Mouse (Mus musculus) megakaryocyte, embryonic 14.5 days (primary cell): ENCODE data around the gene Ppp1r12b. TPM values are rescaled to one million over a fixed set of nuclear protein-coding genes. Genes with fewer than 3 reads are reported as not detected.

ENCODE experiments used
- H3K27me3 ChIP-seq: replicated peaks from 2 replicates; pipeline ENCODE3; 2012; ENCODE audit warnings: inconsistent platforms
- H3K36me3 ChIP-seq: replicated peaks from 2 replicates; pipeline ENCODE3; 2012; ENCODE audit warnings: low read length, inconsistent platforms, mixed read lengths
- H3K4me1 ChIP-seq: 2 replicates; pipeline ENCODE4 v1.6.1; 2012; ENCODE audit warnings: inconsistent platforms
- H3K4me3 ChIP-seq: replicated peaks from 2 replicates; pipeline ENCODE3; 2012; ENCODE audit warnings: moderate library complexity, mild to moderate bottlenecking, inconsistent platforms
- H3K9me3 ChIP-seq: 2 replicates; pipeline ENCODE4 v1.6.1; 2012; ENCODE audit warnings: inconsistent platforms
- FLI1 ChIP-seq: IDR thresholded peaks from 2 replicates; pipeline ENCODE4 v1.6.1; 2012; ENCODE audit warnings: low read length, inconsistent platforms, mixed read lengths
- GATA1 ChIP-seq: IDR thresholded peaks from 3 replicates; pipeline ENCODE4 v1.6.1; 2012; ENCODE audit warnings: mixed read lengths, low read length, inconsistent platforms, borderline replicate concordance
- polyA plus RNA-seq: library from polyadenylated mRNA; stranded (reverse); fragments of >175 nt; gene quantifications from 2 replicates; pipeline ENCODE4 v1.2.3, GENCODE M21; 2012; ENCODE audit warnings: low replicate concordance; ENCODE audit not compliant: insufficient read depth

Ppp1r12b gene
- polyA plus RNA-seq, 1 experiment = 0.60 TPM

- H3K4me3 ChIP-seq = no peak overlapping the region
- H3K4me1 ChIP-seq = peaks cover 18% of the 10 kb centered on the region
- TF ChIP-seq FLI1 = no peak
- no peak for TF ChIP-seq GATA1
- 0 out of 2 replicates have a peak, but pooled peaks cover 2% of the 10 kb centered on the region for H3K9me3 ChIP-seq
- no peaks in the 10 kb centered on the region for H3K36me3 ChIP-seq
- peaks cover 81% of the 10 kb centered on the region for H3K27me3 ChIP-seq
Observed at GRCm38 (mm10) chr1:134989372-134989771, 33.6 kb upstream of the Ppp1r12b start.

- Histone ChIP-seq H3K36me3 (no peaks in the 10 kb centered on the region), H3K9me3 (peaks cover 4% of the 10 kb centered on the region; the same call in 1 of the 2 replicates), H3K4me3 (peak overlapping the region; percentile 89), H3K4me1 (peaks cover 17% of the 10 kb centered on the region), H3K27me3 (peaks cover 81% of the 10 kb centered on the region)
- TF ChIP-seq FLI1 = no peak
- no peak for TF ChIP-seq GATA1
Observed at GRCm38 (mm10) chr1:134987962-134988341, 32.2 kb upstream of the Ppp1r12b start.

DNA sequence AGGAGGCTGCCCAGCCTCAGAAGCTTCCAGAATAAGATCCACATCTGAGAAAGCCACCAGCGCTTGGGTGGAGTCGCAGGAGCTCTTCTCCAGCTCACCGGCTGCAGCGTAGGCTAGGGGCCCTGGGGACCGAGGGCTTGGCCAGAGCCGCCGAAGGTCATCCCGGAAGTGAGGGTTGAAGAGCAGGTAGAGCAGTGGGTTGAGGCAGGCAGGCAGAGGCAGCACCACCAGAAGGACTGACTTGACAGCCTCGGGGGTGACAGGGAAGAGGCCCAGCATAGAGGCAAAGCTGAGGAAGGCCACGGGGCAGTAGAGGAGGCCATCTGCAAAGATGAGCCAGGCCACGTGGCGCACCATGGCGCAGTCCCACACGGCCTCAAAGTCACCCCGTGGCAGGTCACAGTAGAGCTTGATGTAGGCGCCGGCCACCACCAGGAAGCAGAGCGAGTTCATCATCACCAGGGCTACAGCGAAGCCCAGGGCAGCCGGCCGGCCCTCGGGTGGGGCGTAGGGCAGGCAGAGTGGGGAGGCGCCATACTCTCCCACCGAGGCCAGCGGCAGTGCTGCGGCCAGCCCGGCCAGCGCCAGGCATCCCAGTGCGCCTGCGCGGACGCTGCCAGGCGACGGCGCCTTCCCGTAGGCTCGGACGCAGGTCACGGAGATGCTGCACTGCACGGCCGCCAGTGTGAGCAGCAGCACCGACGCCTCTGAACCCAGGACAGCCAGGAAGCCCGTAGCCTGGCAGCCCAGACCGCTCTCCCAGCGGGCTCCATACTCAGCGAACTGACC is 31.6 kb upstream of the Ppp1r12b start:
- TF ChIP-seq GATA1 = no peak
- TF ChIP-seq FLI1 = no peak
- no peaks in the 10 kb centered on the region for H3K36me3 ChIP-seq
- peak overlapping the region; percentile 89 for H3K4me3 ChIP-seq
- peaks cover 80% of the 10 kb centered on the region for H3K27me3 ChIP-seq
- H3K4me1 ChIP-seq = peaks cover 17% of the 10 kb centered on the region
- peaks cover 4% of the 10 kb centered on the region; the same call in 1 of the 2 replicates for H3K9me3 ChIP-seq

GRCm38 (mm10) chr1:134972920-134973319 is 17.2 kb upstream of the Ppp1r12b start:
- Histone ChIP-seq H3K9me3 (no peaks in the 10 kb centered on the region), H3K36me3 (peaks cover 59% of the 10 kb centered on the region)
- no peak for TF ChIP-seq FLI1
- TF ChIP-seq GATA1 = no peak

GRCm38 (mm10) chr1:134965430-134965829 is 9.7 kb upstream of the Ppp1r12b start:
- H3K36me3 ChIP-seq = peaks cover 37% of the 10 kb centered on the region
- no peaks in the 10 kb centered on the region for H3K27me3 ChIP-seq
- no peak overlapping the region for H3K4me3 ChIP-seq
- TF ChIP-seq FLI1 (no peak), GATA1 (no peak)
- peaks cover 24% of the 10 kb centered on the region for H3K4me1 ChIP-seq
- no peaks in the 10 kb centered on the region for H3K9me3 ChIP-seq

More at GRCm38 (mm10) chr1:134972920-134973319, 17.2 kb upstream of the Ppp1r12b start:
- H3K4me1 ChIP-seq = no peaks in the 10 kb centered on the region
- H3K27me3 ChIP-seq = peaks cover 8% of the 10 kb centered on the region
- no peak overlapping the region for H3K4me3 ChIP-seq

DNA sequence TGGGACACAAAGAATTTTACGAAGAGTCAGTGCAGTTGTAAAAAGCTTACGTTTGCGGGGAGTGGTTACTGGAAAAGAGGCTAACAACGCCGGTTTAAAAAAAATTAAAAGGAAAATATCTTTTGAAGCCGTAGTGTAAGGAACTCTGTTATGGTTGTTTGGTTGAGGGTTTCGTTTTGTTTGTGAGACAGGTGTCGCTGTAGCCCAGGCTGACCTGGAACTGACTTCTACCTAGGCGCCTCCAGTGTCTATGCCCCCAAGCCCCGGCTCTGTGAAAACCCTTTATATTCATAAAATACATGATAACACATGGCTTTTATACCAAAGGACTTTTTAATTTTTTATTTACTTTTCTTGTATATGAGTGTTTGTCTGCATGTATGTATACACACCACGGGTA is 7.1 kb upstream of the Ppp1r12b start:
- H3K36me3 ChIP-seq = peaks cover 16% of the 10 kb centered on the region
- H3K27me3 ChIP-seq = no peaks in the 10 kb centered on the region
- H3K9me3 ChIP-seq = no peaks in the 10 kb centered on the region
- TF ChIP-seq FLI1 (no peak), GATA1 (no peak)
- H3K4me3 ChIP-seq = peak overlapping the region; percentile 95
- peaks cover 27% of the 10 kb centered on the region for H3K4me1 ChIP-seq

GRCm38 (mm10) chr1:134962053-134962803 is 6.5 kb upstream of the Ppp1r12b start, which contains the start of gene Ube2t:
Gene Ube2t, plus strand, starts transcription at chr1:134962565.
- H3K4me3 ChIP-seq = peak within 1 kb of the TSS; percentile 95
- no peaks in the 10 kb centered on the region for H3K9me3 ChIP-seq
- peaks cover 11% of the 10 kb centered on the region for H3K36me3 ChIP-seq
- H3K27me3 ChIP-seq = no peaks in the 10 kb centered on the region
- no peak for TF ChIP-seq GATA1
- TF ChIP-seq FLI1 = no peak
- H3K4me1 ChIP-seq = peaks cover 31% of the 10 kb centered on the region

- Histone ChIP-seq H3K36me3 (peaks cover 4% of the 10 kb centered on the region), H3K4me3 (no peak overlapping the region), H3K4me1 (peaks cover 39% of the 10 kb centered on the region), H3K9me3 (no peaks in the 10 kb centered on the region), H3K27me3 (no peaks in the 10 kb centered on the region)
- no peak for TF ChIP-seq GATA1
- no peak for TF ChIP-seq FLI1
Observed at GRCm38 (mm10) chr1:134960634-134961033, 4.9 kb upstream of the Ppp1r12b start.

GRCm38 (mm10) chr1:134955050-134955636 is 599 bp downstream of the Ppp1r12b start:
- H3K36me3 ChIP-seq = peaks cover 31% of the 10 kb centered on the region
- H3K4me1 ChIP-seq = peaks cover 44% of the 10 kb centered on the region
- TF ChIP-seq FLI1 = no peak
- no peak for TF ChIP-seq GATA1
- no peaks in the 10 kb centered on the region for H3K9me3 ChIP-seq
- peak overlapping the region; percentile 94 for H3K4me3 ChIP-seq
- no peaks in the 10 kb centered on the region for H3K27me3 ChIP-seq

DNA sequence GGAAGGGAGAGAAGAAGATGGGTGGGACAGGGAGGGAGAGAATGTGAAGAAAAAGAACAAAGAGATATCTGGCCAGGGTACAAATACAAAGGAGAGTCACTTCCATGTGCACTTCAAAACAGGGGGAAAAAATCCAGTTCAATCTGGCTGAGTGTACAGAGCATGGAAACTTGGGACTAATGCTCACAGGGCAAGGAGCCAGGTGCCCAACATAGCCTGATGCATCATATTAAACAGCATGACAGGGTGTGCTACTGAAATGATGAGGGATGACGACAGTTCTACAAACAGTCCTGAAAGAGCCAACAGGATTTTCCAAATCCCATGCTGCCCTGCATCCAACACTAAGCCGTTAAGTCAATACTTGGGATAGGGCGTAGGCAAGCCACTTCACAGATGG is 5.8 kb downstream of the Ppp1r12b start:
- H3K4me1 ChIP-seq = peaks cover 36% of the 10 kb centered on the region

More for the DNA sequence above, 5.8 kb downstream of the Ppp1r12b start:
- Histone ChIP-seq H3K4me3 (no peak overlapping the region), H3K9me3 (no peaks in the 10 kb centered on the region), H3K36me3 (peaks cover 71% of the 10 kb centered on the region), H3K27me3 (no peaks in the 10 kb centered on the region)
- no peak for TF ChIP-seq FLI1
- no peak for TF ChIP-seq GATA1
